Comparison of ENCODE assay signal across 19 mouse cellular contexts in the genomic region with DNA sequence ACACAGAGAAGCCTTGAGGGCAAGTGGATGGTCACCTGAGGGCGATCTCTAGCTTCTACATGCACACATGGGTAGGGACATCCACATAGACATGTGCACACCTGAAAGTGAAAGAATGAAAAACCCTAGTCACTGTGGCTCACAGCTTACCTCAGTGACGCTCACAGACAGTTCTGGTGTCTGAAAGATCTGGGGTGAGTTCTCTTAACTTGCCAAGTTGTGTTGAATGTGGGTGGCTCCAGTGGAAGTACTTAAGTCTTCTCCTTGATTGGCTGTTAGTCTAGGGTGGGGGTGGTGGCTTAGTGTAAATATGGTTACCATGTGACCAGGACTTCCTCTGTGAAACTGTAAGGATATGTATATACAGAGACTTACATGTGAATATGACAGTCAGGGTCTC. TPM values are rescaled to one million over a fixed set of nuclear protein-coding genes. Genes with fewer than 3 reads are reported as not detected.
DNase-seq lines count a peak whose midpoint lies in the region; ATAC-seq and TF ChIP-seq lines count a peak whose summit lies in the region.
"Had no signal": no experiment of that assay in that cellular context is flagged by ENCODE, and none has a peak within 500 bp of the region (broad histone marks: within the 10 kb centered on the region; RNA-seq: fewer than 3 reads in every experiment).

No protein-coding gene starts in this region.

- peak overlapping the region; percentile 70 for H3K27ac ChIP-seq in spleen, adult 2 months (ENCODE audit: insufficient read depth, low read length)
- H3K27ac ChIP-seq: forebrain, embryonic 13.5 days; heart, embryonic 13.5 days; left cerebral cortex, adult 2 months; midbrain, embryonic 15.5 days; neural tube, embryonic 15.5 days had no signal

- no peaks in the 10 kb centered on the region for H3K27me3 ChIP-seq in spleen, adult 2 months (ENCODE audit: control insufficient read depth, insufficient read depth, low read length)
- H3K27me3 ChIP-seq: forebrain, embryonic 13.5 days; heart, embryonic 13.5 days; midbrain, embryonic 15.5 days; neural tube, embryonic 15.5 days had no signal

- peak; percentile 71 for ATAC-seq in megakaryocyte-erythroid progenitor cell, adult 5-6 weeks (replicated peaks; ENCODE audit: low FRiP score, low TSS enrichment, poor library complexity, severe bottlenecking)
- ATAC-seq: forebrain, embryonic 13.5 days; hindbrain, embryonic 16.5 days; midbrain, embryonic 15.5 days had no signal

- TF ChIP-seq POLR2A in spleen, adult 2 months (IDR thresholded peaks at IDR 0.05; ENCODE audit: low read depth, low read length), result no peak

- DNase-seq in spleen, adult 2 months (ENCODE audit: low read depth in 1 of 2, low spot score in 2 of 2), result peak; percentile 19 to 78
- no peak for DNase-seq in spleen, adult 12 weeks (ENCODE audit: low spot score)
- DNase-seq in CD8-positive naive resting alpha-beta T cell, adult 2 months (ENCODE audit: low read depth in 2 of 2, low spot score in 2 of 2), result peak; percentile 14 to 23
- DNase-seq in induced T-regulatory cell, adult 2 months (ENCODE audit: low read depth), result peak; percentile 93
- no peak for DNase-seq in layer of hippocampus, postnatal 36 days
- DNase-seq in left cerebral cortex, postnatal 10 days (ENCODE audit: extremely low spot score in 1 of 2, low spot score in 2 of 2), result no peak
- DNase-seq in testis, postnatal 14 days (ENCODE audit: low spot score), result no peak
- DNase-seq: cerebellum, adult 8-10 months; gastrocnemius, postnatal 10 days; kidney, postnatal 10 days; lung, adult 2 months; right cerebral cortex, postnatal 25 days had no signal

- H3K36me3 ChIP-seq in spleen, adult 2 months (ENCODE audit: control insufficient read depth, insufficient read depth, low read length), result no peaks in the 10 kb centered on the region
- H3K36me3 ChIP-seq: midbrain, embryonic 15.5 days; neural tube, embryonic 15.5 days had no signal

- H3K4me3 ChIP-seq in spleen, adult 2 months (ENCODE audit: extremely low read depth, insufficient read depth, insufficient read length), result peak overlapping the region; percentile 4; the same call in 1 of the 2 replicates
- H3K4me3 ChIP-seq: forebrain, embryonic 13.5 days; heart, embryonic 13.5 days; left cerebral cortex, adult 2 months; midbrain, embryonic 15.5 days; neural tube, embryonic 15.5 days had no signal

- peaks cover 27% of the 10 kb centered on the region for H3K4me1 ChIP-seq in spleen, adult 2 months (ENCODE audit: control insufficient read depth, insufficient read depth, insufficient read length)
- H3K4me1 ChIP-seq: forebrain, embryonic 13.5 days; midbrain, embryonic 15.5 days had no signal

- WGBS in spleen, adult 2 months, result 39% methylated on average over 2 of the region's 2 CpGs

- intact Hi-C loops in left cerebral cortex, postnatal 10 days (cut with DNase I), result no loop called here

- no peak for TF ChIP-seq CTCF in spleen, adult 2 months (IDR thresholded peaks at IDR 0.05; ENCODE audit: extremely low read depth, insufficient read depth, insufficient read length, insufficient replicate concordance)

RNA-seq across cellular contexts. Expression of a gene that starts 17.0 kb away (rescaled TPM):
- polyA plus RNA-seq in spleen, adult 2 months (2012; rRNA removed), result 26.3 and 28.9 TPM in 2 replicates
- total RNA-seq in megakaryocyte-erythroid progenitor cell, adult 5-6 weeks (2014; fragmentation: Nextera tagmentation), result 32.0 and 42.0 TPM in 2 replicates
- total RNA-seq in megakaryocyte-erythroid progenitor cell, adult 5-6 weeks (2017), result 27.0 and 35.5 TPM in 2 replicates
- 100 to 1,000 TPM; 231 to 245 TPM for total RNA-seq in layer of hippocampus, postnatal 36 days (2021)
- total RNA-seq in left cerebral cortex, postnatal 10 days (2021), result 100 to 1,000 TPM; 257 to 265 TPM

RNA-seq across cellular contexts. Expression of a gene that starts 39.3 kb away (rescaled TPM):
- polyA plus RNA-seq in spleen, adult 2 months (2012; rRNA removed), result 13.8 and 14.6 TPM in 2 replicates
- total RNA-seq in megakaryocyte-erythroid progenitor cell, adult 5-6 weeks (2014; fragmentation: Nextera tagmentation), result 10.5 and 22.5 TPM in 2 replicates
- 31.8 and 44.9 TPM in 2 replicates for total RNA-seq in megakaryocyte-erythroid progenitor cell, adult 5-6 weeks (2017)
- total RNA-seq in layer of hippocampus, postnatal 36 days (2021), result 10 to 100 TPM; 73.0 to 73.3 TPM
- total RNA-seq in left cerebral cortex, postnatal 10 days (2021), result 10 to 100 TPM; 69.2 to 71.1 TPM

Comparison
In these comparisons a context has a peak if more than half of its experiments do, and no peak if none do; other contexts are left out.
1. DNase-seq: peak in spleen, adult 2 months (2 of 2), CD8-positive naive resting alpha-beta T cell, adult 2 months (2 of 2) and induced T-regulatory cell, adult 2 months (single experiment); none in spleen, adult 12 weeks (single experiment), layer of hippocampus, postnatal 36 days (0 of 2), left cerebral cortex, postnatal 10 days (0 of 2) and testis, postnatal 14 days (single experiment).
2. RNA of a gene that starts 17.0 kb away (total RNA-seq): 257 to 265 TPM in left cerebral cortex, postnatal 10 days and 231 to 245 TPM in layer of hippocampus, postnatal 36 days; 27.0 to 42.0 TPM in megakaryocyte-erythroid progenitor cell, adult 5-6 weeks; every median in the first group is over 4 times any median in the second.